Mouse (Mus musculus): ENCODE data around the gene Spag9. TPM values are rescaled to one million over a fixed set of nuclear protein-coding genes. Genes with fewer than 3 reads are reported as not detected.
A peak's percentile ranks its signal among the peaks of the same experiment; 100 is the strongest.
"Not testable (repeated sequence)": the region's sequence is repeated elsewhere in the genome, so short reads cannot be mapped to it uniquely, and the experiment has no call there.

Gene Spag9
- polyA plus RNA-seq, 3 experiments from 2014 or later, result 18.6 to 21.4 (median 18.7) TPM

- no peak for ATAC-seq
These were observed 8.9 kb upstream of the Spag9 start for GRCm38 (mm10) chr11:93987026-93987425.

GRCm38 (mm10) chr11:93987625-93988327 is 8.1 kb upstream of the Spag9 start:
- ATAC-seq, result no peak

- ATAC-seq, result no peak
These were observed 7.4 kb upstream of the Spag9 start for GRCm38 (mm10) chr11:93988328-93989062.

GRCm38 (mm10) chr11:93994531-93994930 is 1.4 kb upstream of the Spag9 start:
- no peak for ATAC-seq

- peak; percentile 75 for ATAC-seq
These were observed 676 bp upstream of the Spag9 start for GRCm38 (mm10) chr11:93995111-93995719.

GRCm38 (mm10) chr11:93996306-93997140 is 632 bp downstream of the Spag9 start:
- peak; percentile 26 for ATAC-seq

- ATAC-seq, result peak; percentile 12
These were observed 1.4 kb downstream of the Spag9 start for GRCm38 (mm10) chr11:93997141-93997775.

GRCm38 (mm10) chr11:93999276-93999675 is 3.4 kb downstream of the Spag9 start:
- ATAC-seq, result no peak

- no peak for ATAC-seq
These were observed 7.5 kb downstream of the Spag9 start for GRCm38 (mm10) chr11:94003346-94003745.

- ATAC-seq, result no peak
These were observed 23.2 kb downstream of the Spag9 start for GRCm38 (mm10) chr11:94019091-94019490.

- ATAC-seq, result no peak
These were observed 24.5 kb downstream of the Spag9 start for GRCm38 (mm10) chr11:94020403-94020802.

- ATAC-seq, result no peak
These were observed 30.4 kb downstream of the Spag9 start for GRCm38 (mm10) chr11:94026289-94026688.

GRCm38 (mm10) chr11:94032084-94032483 is 36.2 kb downstream of the Spag9 start:
- ATAC-seq, result no peak

GRCm38 (mm10) chr11:94032971-94033370 is 37.1 kb downstream of the Spag9 start:
- no peak for ATAC-seq

- no peak for ATAC-seq
These were observed 40.1 kb downstream of the Spag9 start for GRCm38 (mm10) chr11:94035974-94036373.

GRCm38 (mm10) chr11:94041475-94041874 is 45.6 kb downstream of the Spag9 start:
- ATAC-seq, result no peak

- ATAC-seq, result not testable (repeated sequence)
These were observed 46.4 kb downstream of the Spag9 start for GRCm38 (mm10) chr11:94042301-94042700.

GRCm38 (mm10) chr11:94043998-94044985 is 48.4 kb downstream of the Spag9 start:
- ATAC-seq, result no peak

GRCm38 (mm10) chr11:94045016-94045415 is 49.1 kb downstream of the Spag9 start:
- no peak for ATAC-seq

GRCm38 (mm10) chr11:94047288-94047687 is 51.4 kb downstream of the Spag9 start:
- no peak for ATAC-seq

GRCm38 (mm10) chr11:94054176-94054575 is 58.3 kb downstream of the Spag9 start:
- no peak for ATAC-seq
